Mouse (Mus musculus): Measurements from ENCODE around the gene Olfr1241. TPM values are rescaled to one million over a fixed set of nuclear protein-coding genes. Genes with fewer than 3 reads are reported as not detected.

Olfr1241 gene
- polyA plus RNA-seq (2014; fragmentation: Illumina TruSeq; extraction: RNeasy Lipid Tissue Mini Kit (QIAGEN cat#74804)) = not detected

GRCm38 (mm10) chr2:89487026-89487425 is at the start of gene Olfr1241:
Gene Olfr1241, minus strand, starts transcription at chr2:89487126.

GRCm38 (mm10) chr2:89531387-89531786 is 44.5 kb upstream of the Olfr1241 start, which contains the start of gene Olfr1243:
Gene Olfr1243, minus strand, starts transcription at chr2:89531487.

GRCm38 (mm10) chr2:89498235-89498634 is 11.3 kb upstream of the Olfr1241 start, which contains the start of gene Olfr1242:
Gene Olfr1242, minus strand, starts transcription at chr2:89498335.

GRCm38 (mm10) chr2:89442900-89443299 is 44.0 kb downstream of the Olfr1241 start, which contains the start of gene Olfr1240:
Gene Olfr1240, minus strand, starts transcription at chr2:89443000.

Other genes with a start within 250 kb of the Olfr1241 start
- not detected for gene Olfr1228, start 233.1 kb downstream of the Olfr1241 start, polyA plus RNA-seq (2014; fragmentation: Illumina TruSeq; extraction: RNeasy Lipid Tissue Mini Kit (QIAGEN cat#74804))
- gene Olfr1229, start 199.1 kb downstream of the Olfr1241 start, polyA plus RNA-seq (2014; fragmentation: Illumina TruSeq; extraction: RNeasy Lipid Tissue Mini Kit (QIAGEN cat#74804)) = not detected
- not detected for gene Olfr1230, start 189.9 kb downstream of the Olfr1241 start, polyA plus RNA-seq (2014; fragmentation: Illumina TruSeq; extraction: RNeasy Lipid Tissue Mini Kit (QIAGEN cat#74804))
- not detected for gene Olfr1231, start 180.1 kb downstream of the Olfr1241 start, polyA plus RNA-seq (2014; fragmentation: Illumina TruSeq; extraction: RNeasy Lipid Tissue Mini Kit (QIAGEN cat#74804))
- gene Olfr1232, start 157.5 kb downstream of the Olfr1241 start, polyA plus RNA-seq (2014; fragmentation: Illumina TruSeq; extraction: RNeasy Lipid Tissue Mini Kit (QIAGEN cat#74804)) = not detected
- gene Olfr1233, start 144.7 kb downstream of the Olfr1241 start, polyA plus RNA-seq (2014; fragmentation: Illumina TruSeq; extraction: RNeasy Lipid Tissue Mini Kit (QIAGEN cat#74804)) = not detected
- not detected for gene Olfr1234, start 122.3 kb downstream of the Olfr1241 start, polyA plus RNA-seq (2014; fragmentation: Illumina TruSeq; extraction: RNeasy Lipid Tissue Mini Kit (QIAGEN cat#74804))
- not detected for gene Olfr1238, start 77.5 kb downstream of the Olfr1241 start, polyA plus RNA-seq (2014; fragmentation: Illumina TruSeq; extraction: RNeasy Lipid Tissue Mini Kit (QIAGEN cat#74804))
- not detected for gene Olfr1239, start 66.7 kb downstream of the Olfr1241 start, polyA plus RNA-seq (2014; fragmentation: Illumina TruSeq; extraction: RNeasy Lipid Tissue Mini Kit (QIAGEN cat#74804))
- not detected for gene Olfr1240, start 44.1 kb downstream of the Olfr1241 start, polyA plus RNA-seq (2014; fragmentation: Illumina TruSeq; extraction: RNeasy Lipid Tissue Mini Kit (QIAGEN cat#74804))
- not detected for gene Olfr1242, start 11.2 kb upstream of the Olfr1241 start, polyA plus RNA-seq (2014; fragmentation: Illumina TruSeq; extraction: RNeasy Lipid Tissue Mini Kit (QIAGEN cat#74804))
- gene Olfr1243, start 44.4 kb upstream of the Olfr1241 start, polyA plus RNA-seq (2014; fragmentation: Illumina TruSeq; extraction: RNeasy Lipid Tissue Mini Kit (QIAGEN cat#74804)) = not detected
- gene Olfr1245, start 91.3 kb upstream of the Olfr1241 start, polyA plus RNA-seq (2014; fragmentation: Illumina TruSeq; extraction: RNeasy Lipid Tissue Mini Kit (QIAGEN cat#74804)) = not detected
- gene Olfr1246, start 106.0 kb upstream of the Olfr1241 start, polyA plus RNA-seq (2014; fragmentation: Illumina TruSeq; extraction: RNeasy Lipid Tissue Mini Kit (QIAGEN cat#74804)) = not detected
- gene Olfr1247, start 127.0 kb upstream of the Olfr1241 start, polyA plus RNA-seq (2014; fragmentation: Illumina TruSeq; extraction: RNeasy Lipid Tissue Mini Kit (QIAGEN cat#74804)) = not detected
- not detected for gene Olfr1248, start 131.1 kb upstream of the Olfr1241 start, polyA plus RNA-seq (2014; fragmentation: Illumina TruSeq; extraction: RNeasy Lipid Tissue Mini Kit (QIAGEN cat#74804))
- gene Olfr1249, start 147.9 kb upstream of the Olfr1241 start, polyA plus RNA-seq (2014; fragmentation: Illumina TruSeq; extraction: RNeasy Lipid Tissue Mini Kit (QIAGEN cat#74804)) = not detected
- not detected for gene Olfr1250, start 174.3 kb upstream of the Olfr1241 start, polyA plus RNA-seq (2014; fragmentation: Illumina TruSeq; extraction: RNeasy Lipid Tissue Mini Kit (QIAGEN cat#74804))
- 1.1 TPM for gene Olfr1251, start 184.8 kb upstream of the Olfr1241 start, polyA plus RNA-seq (2014; fragmentation: Illumina TruSeq; extraction: RNeasy Lipid Tissue Mini Kit (QIAGEN cat#74804))
- gene Olfr1252, start 237.9 kb upstream of the Olfr1241 start, polyA plus RNA-seq (2014; fragmentation: Illumina TruSeq; extraction: RNeasy Lipid Tissue Mini Kit (QIAGEN cat#74804)) = not detected

Measured in ovary, adult 10 weeks (tissue).